Mouse (Mus musculus): Measurements from ENCODE around the gene Eps8l2.

Gene Eps8l2

GRCm38 (mm10) chr7:141411667-141412066 lies 73.0 kb downstream of the Eps8l2 start:
- DNase-seq = no peak
